Mouse (Mus musculus): ENCODE measurements around the gene Zbtb45. TPM values are rescaled to one million over a fixed set of nuclear protein-coding genes. Genes with fewer than 3 reads are reported as not detected.

The Zbtb45 gene
- total RNA-seq, 2 experiments from 2014 or later: 9.7 to 11.8 TPM

- DNase-seq: no peak
- intact Hi-C loops (cut with DNase I): loop anchor here (5.0 kb wide), 2 partner anchors 58 to 113 kb away; partner anchors contain the start of genes Rps5 and Zfp446
These were observed 25.5 kb upstream of the Zbtb45 start for GRCm38 (mm10) chr7:13035211-13035855.

GRCm38 (mm10) chr7:13034148-13034977 is 24.5 kb upstream of the Zbtb45 start, which contains the start of gene Chmp2a:
TSS of gene Chmp2a (minus strand) at chr7:13034807.
- intact Hi-C loops (cut with DNase I): no loop called here
- peak; percentile 97 to 98 for DNase-seq

DNA sequence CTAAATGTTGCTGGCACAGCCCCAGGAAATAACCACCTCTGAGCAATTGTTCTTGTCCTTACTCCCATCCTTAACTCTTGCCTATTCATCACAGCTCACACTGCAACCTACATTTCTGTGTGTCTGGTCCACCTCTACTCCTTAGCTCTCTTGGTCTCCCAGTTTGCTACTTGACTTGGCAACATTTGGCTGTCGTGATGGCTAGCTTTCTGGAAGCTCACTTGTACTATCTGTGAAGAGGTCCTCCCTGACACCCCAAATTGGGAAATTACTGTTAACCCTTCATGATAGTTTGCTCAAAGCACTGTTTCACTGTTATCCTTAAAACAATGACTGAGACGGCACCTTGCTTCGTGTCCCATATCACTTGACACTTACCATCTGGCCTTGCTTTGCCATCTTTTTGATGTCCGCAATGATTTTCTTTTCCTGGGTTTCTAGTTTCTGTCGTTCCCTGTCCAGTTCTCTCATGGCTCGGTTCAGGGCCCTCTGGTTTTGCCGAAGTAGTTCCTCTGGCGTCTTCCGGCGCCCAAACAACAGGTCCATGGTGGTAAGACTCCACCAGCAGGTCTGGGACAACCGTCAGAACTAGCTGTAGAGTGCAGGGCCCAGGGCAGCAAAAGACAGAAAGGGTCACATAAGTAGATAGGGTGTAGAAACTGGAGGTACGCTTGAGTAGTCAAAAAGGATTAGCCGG is 23.8 kb upstream of the Zbtb45 start:
- intact Hi-C loops (cut with DNase I): no loop called here
- no peak for DNase-seq

- intact Hi-C loops (cut with DNase I): no loop called here
- no peak for DNase-seq
These were observed 22.7 kb upstream of the Zbtb45 start for GRCm38 (mm10) chr7:13032541-13032940.

GRCm38 (mm10) chr7:13031983-13032382 is 22.1 kb upstream of the Zbtb45 start:
- intact Hi-C loops (cut with DNase I): no loop called here
- no peak for DNase-seq

- intact Hi-C loops (cut with DNase I): no loop called here
- DNase-seq: peak in 1 of 2 experiments; percentile 49
These were observed 21.2 kb upstream of the Zbtb45 start for GRCm38 (mm10) chr7:13031069-13031468.

- DNase-seq: no peak
- intact Hi-C loops (cut with DNase I): no loop called here
These were observed 19.2 kb upstream of the Zbtb45 start for GRCm38 (mm10) chr7:13028986-13029385.

GRCm38 (mm10) chr7:13025511-13026112 is 15.8 kb upstream of the Zbtb45 start:
- intact Hi-C loops (cut with DNase I): loop anchor here (2.0 kb wide), 1 partner anchor 17 kb away; no protein-coding TSS in a partner anchor
- no peak for DNase-seq

GRCm38 (mm10) chr7:13024805-13025204 is 15.0 kb upstream of the Zbtb45 start:
- intact Hi-C loops (cut with DNase I): loop anchor here (2.0 kb wide), 1 partner anchor 16 kb away; no protein-coding TSS in a partner anchor
- peak; percentile 83 to 84 for DNase-seq

DNA sequence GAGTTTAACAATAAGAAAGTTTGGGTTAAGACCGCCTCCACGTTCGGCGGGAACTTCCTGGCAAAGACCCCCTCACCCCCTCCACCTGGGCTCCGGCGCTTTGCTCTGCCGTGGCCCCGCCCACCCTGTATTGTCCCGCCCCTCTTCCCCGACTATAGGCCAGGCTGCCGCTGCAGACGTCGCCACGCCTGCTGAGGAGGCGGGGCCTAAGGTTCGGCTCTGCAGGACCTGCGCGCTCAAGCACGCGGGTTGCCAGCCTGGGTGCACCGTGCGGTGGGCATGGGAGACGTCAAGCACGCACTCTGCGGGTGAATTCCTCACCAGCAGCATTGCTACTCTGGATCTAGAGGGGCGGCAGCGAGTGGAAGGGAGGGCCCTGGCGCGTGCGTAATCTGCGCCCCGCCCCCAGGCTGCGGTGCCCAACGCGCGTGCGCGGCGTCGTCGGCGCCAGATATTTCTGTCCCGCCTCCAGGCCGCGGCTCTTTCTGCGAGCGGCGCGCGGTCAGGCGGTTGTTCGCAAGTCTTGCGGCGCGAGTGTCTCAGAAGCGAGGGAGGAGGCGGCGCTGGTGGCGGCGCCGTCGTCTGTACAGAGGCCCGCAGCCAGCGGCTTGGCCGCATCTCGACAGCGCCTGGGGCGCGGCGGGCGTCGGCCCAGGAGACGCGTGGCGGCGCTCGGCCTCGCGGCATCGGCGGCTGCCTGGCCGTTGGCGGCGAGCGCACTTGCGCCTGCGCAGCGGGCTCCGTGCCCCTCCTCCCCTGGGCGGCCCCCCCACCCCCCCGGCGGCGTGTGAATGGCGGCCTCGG is 14.3 kb upstream of the Zbtb45 start:
- intact Hi-C loops (cut with DNase I): loop anchor here (2.0 kb wide), 1 partner anchor 15 kb away; no protein-coding TSS in a partner anchor

GRCm38 (mm10) chr7:13022773-13023535 is 13.1 kb upstream of the Zbtb45 start:
- intact Hi-C loops (cut with DNase I): no loop called here
- DNase-seq: peak; percentile 70 to 72

More for the DNA sequence above, 14.3 kb upstream of the Zbtb45 start:
- DNase-seq: peak; percentile 96 to 97

GRCm38 (mm10) chr7:13015217-13015616 is 5.4 kb upstream of the Zbtb45 start:
- intact Hi-C loops (cut with DNase I): no loop called here
- DNase-seq: no peak

- intact Hi-C loops (cut with DNase I): no loop called here
- DNase-seq: no peak
These were observed 4.5 kb upstream of the Zbtb45 start for GRCm38 (mm10) chr7:13014275-13014839.

DNA sequence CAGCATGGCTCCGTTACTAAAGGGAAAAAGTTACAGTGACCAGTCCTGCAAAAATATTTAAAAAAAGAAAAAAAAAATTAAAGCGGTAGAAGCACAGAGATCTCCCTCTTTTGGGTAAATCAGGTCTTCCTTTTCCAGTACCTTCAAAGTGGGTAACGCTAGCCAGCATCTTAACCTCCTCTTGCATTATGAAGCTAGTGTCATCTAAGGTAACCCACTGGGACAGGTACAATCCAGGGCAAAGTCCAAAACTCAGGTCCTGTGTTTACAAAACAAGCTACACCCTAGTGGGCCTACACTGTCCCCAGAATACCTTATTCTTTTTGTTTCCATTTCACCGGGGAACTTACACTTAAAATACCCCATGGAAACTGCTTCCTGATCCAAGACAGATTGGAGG is 3.8 kb upstream of the Zbtb45 start:
- DNase-seq: no peak
- intact Hi-C loops (cut with DNase I): no loop called here

GRCm38 (mm10) chr7:13009143-13010004 is 460 bp downstream of the Zbtb45 start:
- DNase-seq: peak; percentile 96 to 97

DNA sequence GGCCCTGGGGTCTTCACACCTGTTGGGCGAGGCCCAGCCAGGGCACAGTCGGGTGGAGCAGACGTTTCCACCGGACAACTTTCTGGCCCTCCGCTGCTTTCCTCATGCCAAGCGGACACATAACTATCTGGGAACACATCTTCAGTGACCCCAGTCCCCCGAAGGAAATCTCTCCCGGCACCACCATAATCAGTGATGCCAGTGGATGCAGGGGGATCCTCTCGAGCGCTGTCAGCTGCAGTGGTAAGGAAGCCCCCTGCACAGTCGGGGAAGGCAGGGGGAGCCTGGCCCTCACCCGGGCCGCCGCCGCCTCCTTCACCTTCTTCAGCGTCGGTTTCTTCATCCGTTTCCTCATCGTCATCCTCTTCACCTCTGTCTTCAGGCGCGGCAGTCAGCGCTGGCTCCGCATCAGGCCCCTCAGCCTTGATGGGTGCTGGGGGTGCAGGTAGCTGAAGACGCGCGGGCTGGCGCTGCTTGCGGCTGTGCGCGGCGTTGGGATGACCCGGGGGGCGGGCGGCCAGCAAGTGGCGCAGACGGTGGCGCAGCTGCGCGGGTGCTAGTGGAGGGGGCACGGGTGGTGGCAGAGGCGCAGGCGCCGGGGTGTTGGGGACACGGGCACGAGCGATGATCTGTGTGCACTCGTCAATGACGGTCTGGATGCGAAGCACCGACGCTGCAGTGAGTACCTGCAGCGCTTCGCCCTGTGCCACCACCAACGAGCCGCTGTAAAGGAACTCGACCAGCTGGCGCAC is 2.3 kb downstream of the Zbtb45 start:
- intact Hi-C loops (cut with DNase I): loop anchor here (2.0 kb wide), 2 partner anchors 17 to 29 kb away; no protein-coding TSS in a partner anchor
- DNase-seq: no peak

More at GRCm38 (mm10) chr7:13009143-13010004, 460 bp downstream of the Zbtb45 start:
- intact Hi-C loops (cut with DNase I): loop anchor here (1.0 to 2.0 kb wide), 4 partner anchors 15 to 99 kb away; no protein-coding TSS in a partner anchor

DNA sequence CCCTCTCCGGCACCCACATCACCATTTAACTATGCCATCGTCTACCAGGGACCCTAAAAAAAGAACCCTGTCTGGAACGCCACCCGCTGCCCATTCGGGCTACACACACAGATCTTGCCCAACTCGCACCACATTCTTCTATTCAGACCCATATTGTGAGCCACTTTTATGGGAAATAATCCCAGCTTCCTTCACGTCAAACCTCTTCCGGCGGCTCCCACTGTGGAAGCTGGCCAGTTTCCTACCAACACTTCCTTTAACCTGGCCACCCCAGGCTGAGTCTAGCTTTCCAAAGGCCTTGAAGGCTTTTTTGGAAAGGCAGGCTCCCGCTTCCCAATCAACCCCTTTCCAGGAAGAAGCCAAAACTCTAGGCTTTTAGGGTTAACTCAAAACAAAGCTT is 3.3 kb downstream of the Zbtb45 start:
- DNase-seq: no peak
- intact Hi-C loops (cut with DNase I): no loop called here
